Mouse (Mus musculus): Measurements from ENCODE around the gene Map3k14. TPM values are rescaled to one million over a fixed set of nuclear protein-coding genes. Genes with fewer than 3 reads are reported as not detected.
A peak's percentile ranks its signal among the peaks of the same experiment; 100 is the strongest.

Map3k14 gene
- polyA plus RNA-seq, 2 experiments, result 4.6 to 10.0 TPM

GRCm38 (mm10) chr11:103193825-103194168 is 73.5 kb downstream of the Map3k14 start:
- H3K9ac ChIP-seq (ENCODE audit: low read depth, low read length, severe bottlenecking), result no peak overlapping the region
- H3K27ac ChIP-seq (replicated peaks; ENCODE audit: low read depth, low read length), result no peak overlapping the region
- no peak overlapping the region for H3K4me2 ChIP-seq (replicated peaks; ENCODE audit: low read depth, low read length, severe bottlenecking)
- ATAC-seq (ENCODE audit: low FRiP score, low read depth), result no peak
- 27% methylated on average over 9 of the region's 9 CpGs for WGBS
- no peak for DNase-seq (ENCODE audit: low spot score)
- peaks cover 1% of the 10 kb centered on the region for H3K4me1 ChIP-seq (ENCODE audit: control insufficient read depth, insufficient read depth, low read length)
- no peak overlapping the region for H3K4me3 ChIP-seq (replicated peaks; ENCODE audit: low read length)
- H3K27me3 ChIP-seq (ENCODE audit: control insufficient read depth, insufficient read depth, low read length), result peaks cover 77% of the 10 kb centered on the region
- H3K36me3 ChIP-seq (ENCODE audit: control insufficient read depth, insufficient read depth, low read length), result no peaks in the 10 kb centered on the region
- H3K9me3 ChIP-seq (ENCODE audit: control insufficient read depth, low read length), result no peaks in the 10 kb centered on the region
- TF ChIP-seq POLR2A (IDR thresholded peaks at IDR 0.05; ENCODE audit: borderline replicate concordance, extremely low read depth, insufficient read depth, insufficient read length), result no peak

DNA sequence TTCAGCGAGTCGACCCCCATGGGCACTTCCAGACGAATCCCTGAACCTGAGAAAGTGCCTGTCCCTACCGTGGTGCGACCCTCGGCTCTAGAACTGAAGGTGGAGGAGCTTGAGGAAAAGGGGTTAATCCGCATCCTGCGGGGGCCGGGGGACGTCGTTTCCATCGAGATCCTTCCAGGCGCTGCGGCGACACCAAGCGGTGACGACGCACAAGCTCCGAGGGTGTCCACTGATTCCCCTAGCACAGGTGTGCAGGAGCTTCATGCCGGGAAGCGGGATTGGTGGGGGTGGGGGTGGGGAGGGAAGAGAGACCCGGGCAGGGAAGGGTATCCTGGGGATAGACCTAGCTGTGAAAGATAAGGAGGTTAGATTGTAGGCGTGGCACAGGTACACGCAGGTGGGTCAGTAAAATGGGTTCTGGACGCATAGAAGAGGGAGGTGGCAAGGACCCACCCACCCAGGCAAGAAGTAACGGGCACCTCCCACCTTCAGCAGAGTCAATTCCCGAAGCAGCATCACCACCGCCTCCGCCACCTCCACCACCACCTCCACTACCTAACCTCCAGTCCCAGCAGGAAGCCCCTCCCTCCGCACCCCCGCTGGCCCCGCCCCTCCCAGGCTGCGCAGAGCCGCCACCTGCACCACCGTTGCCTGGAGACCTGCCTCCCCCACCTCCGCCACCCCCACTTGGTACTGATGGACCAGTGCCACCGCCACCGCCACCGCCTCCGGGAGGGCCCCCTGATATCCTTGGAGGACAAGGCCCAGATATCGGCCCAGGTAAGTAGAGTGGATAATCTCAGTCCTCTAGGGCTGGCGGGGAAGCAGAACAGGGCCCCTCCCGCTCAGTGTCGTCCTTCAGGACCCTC is 74.1 kb downstream of the Map3k14 start:
- H3K4me1 ChIP-seq (ENCODE audit: control insufficient read depth, insufficient read depth, low read length), result no peaks in the 10 kb centered on the region
- TF ChIP-seq POLR2A (IDR thresholded peaks at IDR 0.05; ENCODE audit: borderline replicate concordance, extremely low read depth, insufficient read depth, insufficient read length), result no peak
- no peak overlapping the region for H3K27ac ChIP-seq (replicated peaks; ENCODE audit: low read depth, low read length)
- H3K9ac ChIP-seq (ENCODE audit: low read depth, low read length, severe bottlenecking), result peak overlapping the region; percentile 38; the same call in 1 of the 2 replicates
- peak overlapping the region; percentile 28 for H3K4me3 ChIP-seq (replicated peaks; ENCODE audit: low read length)
- H3K4me2 ChIP-seq (replicated peaks; ENCODE audit: low read depth, low read length, severe bottlenecking), result peak overlapping the region; percentile 50
- H3K9me3 ChIP-seq (ENCODE audit: control insufficient read depth, low read length), result no peaks in the 10 kb centered on the region
- ATAC-seq (ENCODE audit: low FRiP score, low read depth) (no peak), DNase-seq (ENCODE audit: low spot score) (no peak)
- H3K36me3 ChIP-seq (ENCODE audit: control insufficient read depth, insufficient read depth, low read length), result no peaks in the 10 kb centered on the region
- H3K27me3 ChIP-seq (ENCODE audit: control insufficient read depth, insufficient read depth, low read length), result peaks cover 71% of the 10 kb centered on the region
- 7% methylated on average over 41 of the region's 44 CpGs for WGBS

- DNase-seq (ENCODE audit: low spot score), result no peak
- no peak for ATAC-seq (ENCODE audit: low FRiP score, low read depth)
Measured at GRCm38 (mm10) chr11:103192230-103192955, 74.9 kb downstream of the Map3k14 start.

DNA sequence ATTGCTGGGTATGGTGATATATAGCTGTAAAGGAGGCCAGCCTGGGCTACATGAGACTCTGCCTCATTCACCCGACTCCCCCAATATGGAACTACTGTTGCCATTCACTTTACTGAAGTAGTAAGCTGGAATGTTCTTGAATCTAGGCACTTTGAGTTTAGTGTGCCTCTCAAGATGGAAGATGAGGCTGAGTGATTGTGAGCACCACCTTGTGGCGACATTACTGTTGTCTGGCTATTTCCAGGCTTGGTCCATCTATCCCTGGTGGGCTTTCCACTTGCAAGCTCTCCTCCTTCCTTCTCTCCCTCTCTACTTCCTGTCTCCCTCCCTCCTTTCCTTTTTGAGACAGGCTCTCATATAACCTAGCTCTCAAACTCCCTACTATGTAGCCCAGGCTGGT is 82.4 kb downstream of the Map3k14 start:
- TF ChIP-seq POLR2A (IDR thresholded peaks at IDR 0.05; ENCODE audit: borderline replicate concordance, extremely low read depth, insufficient read depth, insufficient read length), result no peak
- Histone ChIP-seq H3K36me3 (ENCODE audit: control insufficient read depth, insufficient read depth, low read length) (no peaks in the 10 kb centered on the region), H3K4me1 (ENCODE audit: control insufficient read depth, insufficient read depth, low read length) (no peaks in the 10 kb centered on the region), H3K4me2 (replicated peaks; ENCODE audit: low read depth, low read length, severe bottlenecking) (no peak overlapping the region), H3K9ac (ENCODE audit: low read depth, low read length, severe bottlenecking) (no peak overlapping the region), H3K27ac (replicated peaks; ENCODE audit: low read depth, low read length) (no peak overlapping the region), H3K27me3 (ENCODE audit: control insufficient read depth, insufficient read depth, low read length) (no peaks in the 10 kb centered on the region), H3K4me3 (replicated peaks; ENCODE audit: low read length) (no peak overlapping the region), H3K9me3 (ENCODE audit: control insufficient read depth, low read length) (no peaks in the 10 kb centered on the region)
- DNase-seq (ENCODE audit: low spot score) (no peak), ATAC-seq (ENCODE audit: low FRiP score, low read depth) (no peak)
- WGBS, result 35% methylated on average over 2 of the region's 2 CpGs

More at GRCm38 (mm10) chr11:103192230-103192955, 74.9 kb downstream of the Map3k14 start:
- peak overlapping the region; percentile 50 for H3K4me2 ChIP-seq (replicated peaks; ENCODE audit: low read depth, low read length, severe bottlenecking)
- H3K36me3 ChIP-seq (ENCODE audit: control insufficient read depth, insufficient read depth, low read length), result no peaks in the 10 kb centered on the region
- H3K4me1 ChIP-seq (ENCODE audit: control insufficient read depth, insufficient read depth, low read length), result no peaks in the 10 kb centered on the region
- no peaks in the 10 kb centered on the region for H3K9me3 ChIP-seq (ENCODE audit: control insufficient read depth, low read length)
- H3K9ac ChIP-seq (ENCODE audit: low read depth, low read length, severe bottlenecking), result peak overlapping the region; percentile 38; the same call in 1 of the 2 replicates
- peak overlapping the region; percentile 28 for H3K4me3 ChIP-seq (replicated peaks; ENCODE audit: low read length)
- TF ChIP-seq POLR2A (IDR thresholded peaks at IDR 0.05; ENCODE audit: borderline replicate concordance, extremely low read depth, insufficient read depth, insufficient read length), result no peak
- H3K27me3 ChIP-seq (ENCODE audit: control insufficient read depth, insufficient read depth, low read length), result peaks cover 63% of the 10 kb centered on the region
- 21% methylated on average over 28 of the region's 28 CpGs for WGBS
- no peak overlapping the region for H3K27ac ChIP-seq (replicated peaks; ENCODE audit: low read depth, low read length)

DNA sequence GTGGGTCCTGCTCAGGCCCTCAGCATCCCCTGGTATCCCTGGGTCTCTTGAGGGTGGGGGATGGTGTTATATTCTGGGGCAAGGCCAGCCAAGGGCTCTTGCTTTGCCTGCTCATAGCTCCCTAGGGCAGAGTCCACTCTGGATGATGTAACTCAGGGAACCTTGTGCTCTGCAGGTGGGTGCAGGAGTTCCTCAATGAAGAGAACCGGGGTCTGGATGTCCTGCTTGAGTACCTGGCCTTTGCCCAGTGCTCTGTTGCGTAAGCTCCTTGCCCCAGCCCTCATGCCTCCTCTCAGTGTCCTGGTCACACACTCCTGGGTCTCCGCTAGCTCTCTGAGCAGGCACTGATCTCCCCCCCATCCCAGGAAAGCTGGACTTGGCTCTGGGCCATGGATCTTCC is 85.4 kb downstream of the Map3k14 start:
- ATAC-seq (ENCODE audit: low FRiP score, low read depth) (no peak), DNase-seq (ENCODE audit: low spot score) (no peak)
- Histone ChIP-seq H3K4me3 (replicated peaks; ENCODE audit: low read length) (no peak overlapping the region), H3K27me3 (ENCODE audit: control insufficient read depth, insufficient read depth, low read length) (no peaks in the 10 kb centered on the region), H3K4me1 (ENCODE audit: control insufficient read depth, insufficient read depth, low read length) (no peaks in the 10 kb centered on the region), H3K36me3 (ENCODE audit: control insufficient read depth, insufficient read depth, low read length) (no peaks in the 10 kb centered on the region), H3K27ac (replicated peaks; ENCODE audit: low read depth, low read length) (no peak overlapping the region), H3K9ac (ENCODE audit: low read depth, low read length, severe bottlenecking) (no peak overlapping the region), H3K9me3 (ENCODE audit: control insufficient read depth, low read length) (no peaks in the 10 kb centered on the region), H3K4me2 (replicated peaks; ENCODE audit: low read depth, low read length, severe bottlenecking) (no peak overlapping the region)
- 84% methylated on average over 3 of the region's 3 CpGs for WGBS
- no peak for TF ChIP-seq POLR2A (IDR thresholded peaks at IDR 0.05; ENCODE audit: borderline replicate concordance, extremely low read depth, insufficient read depth, insufficient read length)
